Mouse (Mus musculus) cerebellum, postnatal 10 days (tissue): ENCODE data around the gene Gm17783.
"Not testable (repeated sequence)": the region's sequence is repeated elsewhere in the genome, so short reads cannot be mapped to it uniquely, and the experiment has no call there.

Source experiments
- DNase-seq, 2 experiments: peaks; one replicate each; pipeline ENCODE4 v3.0.0; 2021; ENCODE audit warnings: mixed read lengths in 2 of 2

The Gm17783 gene

GRCm38 (mm10) chr16:45531950-45532349 lies at the start of gene Gm17783:
TSS of gene Gm17783 (minus strand) at chr16:45532050.
- DNase-seq: no peak

DNA sequence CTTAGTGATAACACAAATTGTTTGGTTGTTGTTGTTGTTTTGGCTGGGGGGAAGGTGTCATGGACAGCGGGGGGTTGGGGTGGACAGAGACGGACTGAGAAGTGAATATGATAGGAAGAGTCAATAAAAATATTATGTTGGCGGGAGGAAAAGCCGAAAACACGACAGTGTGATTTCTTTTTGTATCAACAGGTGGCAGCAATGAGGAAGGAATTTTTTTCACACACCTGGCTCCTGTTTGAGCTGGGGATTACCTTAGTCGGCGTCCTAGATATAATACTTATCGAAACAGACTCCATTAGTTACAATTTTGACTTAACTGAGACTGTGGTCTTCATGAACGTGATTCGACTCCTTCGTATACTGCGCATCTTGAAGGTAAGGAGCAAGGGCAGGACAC lies 48.0 kb upstream of the Gm17783 start:
- DNase-seq: no peak

DNA sequence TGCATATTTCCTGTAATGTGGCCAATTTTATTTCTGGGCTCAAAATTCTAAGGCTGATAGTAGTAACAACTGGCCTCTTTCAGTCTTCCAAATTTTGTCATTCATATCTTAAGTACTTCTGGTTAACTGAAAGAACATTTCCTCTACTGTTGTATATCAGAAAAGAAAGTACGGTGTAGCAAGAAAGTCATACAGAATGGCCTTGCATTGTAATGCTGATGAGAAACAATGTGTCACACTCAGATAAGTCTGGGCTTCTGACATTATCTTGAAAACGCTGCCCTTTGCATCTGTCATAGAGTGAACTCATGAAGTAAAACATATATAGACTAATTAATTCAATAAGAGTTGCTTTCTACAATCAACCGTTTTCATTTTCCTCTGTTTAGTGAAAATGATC lies 40.5 kb upstream of the Gm17783 start:
- DNase-seq: no peak

DNA sequence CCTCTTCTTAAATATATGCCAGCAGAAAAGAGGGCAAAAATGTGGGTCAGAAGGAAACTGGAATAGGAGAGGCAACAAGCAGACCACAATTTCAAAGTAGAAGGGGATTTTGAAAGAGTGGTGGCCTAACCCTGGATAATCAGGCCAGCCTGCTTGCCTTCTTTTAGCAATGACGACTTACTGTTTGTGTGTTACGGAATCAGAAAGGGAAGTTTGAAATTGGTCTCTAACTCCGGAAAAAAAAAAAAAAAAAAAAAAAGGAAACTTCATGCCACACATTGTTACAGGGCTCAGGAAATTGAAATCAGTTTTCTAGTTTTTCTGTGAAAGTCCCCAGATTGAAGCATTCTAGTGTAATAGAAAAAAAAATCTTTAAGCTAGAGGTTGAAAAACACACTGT lies 29.9 kb upstream of the Gm17783 start:
- no peak for DNase-seq

- no peak for DNase-seq
These were observed 19.7 kb upstream of the Gm17783 start for GRCm38 (mm10) chr16:45551579-45551978.

- DNase-seq: no peak
These were observed 16.1 kb upstream of the Gm17783 start for GRCm38 (mm10) chr16:45547982-45548381.

- DNase-seq: no peak
These were observed 12.5 kb upstream of the Gm17783 start for GRCm38 (mm10) chr16:45544341-45544740.

- DNase-seq: no peak
These were observed 10.3 kb upstream of the Gm17783 start for GRCm38 (mm10) chr16:45542108-45542507.

- DNase-seq: not testable (repeated sequence)
These were observed 6.5 kb upstream of the Gm17783 start for GRCm38 (mm10) chr16:45538342-45538741.

- DNase-seq: no peak
These were observed 3.2 kb upstream of the Gm17783 start, which contains the start of gene Slc9c1 for GRCm38 (mm10) chr16:45535009-45535408. TSS of gene Slc9c1 (plus strand) at chr16:45535309.

DNA sequence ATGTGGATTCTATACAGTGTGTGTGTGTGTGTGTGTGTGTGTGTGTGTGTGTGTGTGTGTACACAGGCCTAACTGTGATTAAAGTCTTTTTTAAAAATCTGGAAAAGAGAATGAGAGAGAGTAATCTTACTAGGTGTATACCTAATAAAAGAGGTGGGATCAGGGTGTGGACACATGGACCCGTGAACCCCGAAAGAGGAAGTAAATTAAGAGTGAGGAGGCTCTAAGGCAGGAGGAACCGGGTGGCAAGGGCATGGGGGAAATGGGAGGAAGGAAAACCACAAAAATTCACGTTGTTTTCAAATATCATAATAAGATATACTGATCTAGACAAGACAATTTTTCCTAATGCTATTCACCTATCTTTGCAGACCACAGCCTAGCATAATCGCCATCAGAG lies 6.3 kb downstream of the Gm17783 start:
- no peak for DNase-seq

GRCm38 (mm10) chr16:45495326-45495725 lies 36.5 kb downstream of the Gm17783 start:
- no peak for DNase-seq

DNA sequence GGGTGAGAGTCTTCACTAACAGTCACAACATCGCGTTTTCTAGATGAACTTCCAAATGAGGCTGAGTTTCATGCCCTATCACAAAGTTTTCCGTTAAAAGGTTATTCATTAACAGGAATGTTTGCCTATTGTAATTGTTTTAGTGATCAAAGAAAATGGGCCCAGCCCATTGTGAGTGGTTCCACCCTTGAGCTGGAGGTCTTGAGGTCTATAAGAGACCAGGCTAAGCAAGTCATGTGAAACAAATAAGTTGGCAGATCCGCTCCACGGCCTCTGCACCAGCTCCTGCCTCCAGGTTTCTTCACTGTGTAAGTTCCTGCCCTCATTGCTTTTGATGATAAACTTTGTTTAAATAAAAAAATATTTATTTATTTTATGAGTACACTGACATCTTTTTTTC lies 38.9 kb downstream of the Gm17783 start, which contains the start of gene Gm609:
Gene Gm609 (minus strand): TSS at position 43 of the 400 bp plus-strand sequence.
- DNase-seq: no peak

DNA sequence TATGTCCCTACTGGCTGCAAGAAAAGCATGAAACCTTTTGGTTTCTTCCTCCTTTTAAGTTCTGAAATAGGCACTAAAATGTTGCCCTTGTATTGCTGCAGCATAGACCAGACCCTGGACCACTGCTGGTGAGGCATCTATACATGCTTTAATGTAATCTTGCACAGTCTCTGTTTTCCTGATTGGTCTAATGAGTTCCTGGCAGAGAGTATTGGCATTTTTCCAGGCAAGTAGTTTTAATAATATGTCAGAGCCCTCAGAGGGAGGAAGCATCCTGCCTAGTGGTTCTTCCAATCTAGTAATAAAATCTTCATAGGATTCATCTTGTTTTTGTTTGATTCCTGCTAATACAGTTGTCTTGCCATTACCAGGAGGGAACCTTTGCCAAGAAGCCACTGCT lies 54.9 kb downstream of the Gm17783 start:
- DNase-seq: peak in 1 of 2 experiments; percentile 3

- DNase-seq: not testable (repeated sequence)
These were observed 60.0 kb downstream of the Gm17783 start for GRCm38 (mm10) chr16:45471836-45472235.
